Mouse (Mus musculus): ENCODE measurements around the gene Igsf9b. TPM values are rescaled to one million over a fixed set of nuclear protein-coding genes. Genes with fewer than 3 reads are reported as not detected.
A peak's percentile ranks its signal among the peaks of the same experiment; 100 is the strongest.

Igsf9b gene
- total and polyA plus RNA-seq, 3 experiments = 1.8 to 12.4 (median 5.2) TPM

DNA sequence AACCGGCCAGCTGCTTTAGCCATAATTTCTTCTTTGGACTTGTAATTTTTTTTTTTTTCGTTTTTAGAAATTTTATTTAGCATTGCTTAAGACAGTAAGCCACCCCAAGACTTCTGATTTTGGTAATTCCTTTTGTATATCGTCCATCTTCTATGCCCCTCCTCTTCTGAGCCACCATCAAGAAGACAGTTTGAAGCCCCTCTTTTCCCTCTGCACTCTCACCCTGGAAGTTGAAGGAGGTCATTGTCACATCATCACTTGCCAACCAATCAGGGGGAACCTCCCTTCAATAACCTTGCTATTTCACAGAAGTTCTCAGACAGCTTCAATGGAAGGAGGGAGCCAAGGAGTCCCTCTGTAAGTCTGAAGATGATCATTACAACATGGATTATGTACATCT, 97.5 kb downstream of the Igsf9b start, which contains the start of gene Spata19:
TSS of gene Spata19 (plus strand) at position 301 of the 400 bp plus-strand sequence.
- no peaks in the 10 kb centered on the region for H3K36me3 ChIP-seq (replicated peaks in 1 of 2; ENCODE audit: control insufficient read depth in 1 of 2, insufficient read depth in 1 of 2, low read length in 1 of 2)
- no peaks in the 10 kb centered on the region for H3K9me3 ChIP-seq (replicated peaks; ENCODE audit: low read length)
- DNase-seq (ENCODE audit: extremely low read depth) = no peak
- H3K9ac ChIP-seq (ENCODE audit: insufficient read depth, low read depth) = no peak within 1 kb of the TSS
- dilution Hi-C loops (cut with MboI; ENCODE audit: extremely low pct_ligation_motif_present, extremely low pct_unique_long_range_greater_than_20kb, low sequenced_read_pairs) = no loop called here
- peaks cover 0 to 7% of the 10 kb centered on the region in 2 experiments; a peak in 2 of 4 replicates for H3K4me1 ChIP-seq (ENCODE audit: control insufficient read depth in 1 of 2, insufficient read depth in 2 of 2)
- peak within 1 kb of the TSS in 1 of 3 experiments; percentile 10 for H3K4me3 ChIP-seq (replicated peaks in 1 of 3; ENCODE audit: low read depth in 2 of 3, low read length in 2 of 3, poor library complexity in 1 of 3)
- in situ Hi-C loops (cut with MboI; ENCODE audit: low pct_ligation_motif_present, low pct_unique_long_range_greater_than_20kb, low sequenced_read_pairs) = no loop called here
- H3K4me2 ChIP-seq (ENCODE audit: insufficient read depth, low read depth, poor library complexity, severe bottlenecking) = no peak within 1 kb of the TSS
- peaks cover 13% of the 10 kb centered on the region for H3K27me3 ChIP-seq (replicated peaks)
- peak within 1 kb of the TSS; percentile 6; the same call in 1 of the 2 replicates for H3K27ac ChIP-seq (ENCODE audit: insufficient read depth, low read depth)
- H3K79me2 ChIP-seq (replicated peaks; ENCODE audit: control insufficient read depth, extremely low read depth, insufficient read depth, poor library complexity, severe bottlenecking) = no peaks in the 10 kb centered on the region
- TF ChIP-seq CHD1 (IDR thresholded peaks at IDR 0.05; ENCODE audit: low read depth, low read length) = no peak
- TF ChIP-seq MXI1 (IDR thresholded peaks at IDR 0.05; ENCODE audit: low read depth, low read length) = no peak
- no peak for TF ChIP-seq ZKSCAN1 (IDR thresholded peaks at IDR 0.05; ENCODE audit: borderline replicate concordance, low read depth, low read length)
- no peak for TF ChIP-seq SMC3 (IDR thresholded peaks at IDR 0.05; ENCODE audit: low read depth, low read length)
- no peak for TF ChIP-seq ZNF384 (IDR thresholded peaks at IDR 0.05; ENCODE audit: low read depth, low read length)
- no peak for TF ChIP-seq TBP (conservative IDR thresholded peaks at IDR 0.05; ENCODE audit: low read depth, low read length)
- no peak for TF ChIP-seq RAD21 (IDR thresholded peaks at IDR 0.05; ENCODE audit: low read depth, low read length)
- no peak for TF ChIP-seq BHLHE40 (IDR thresholded peaks at IDR 0.05; ENCODE audit: low read depth, low read length)
- no peak for TF ChIP-seq MYC (IDR thresholded peaks at IDR 0.05; ENCODE audit: low read depth, low read length)
- no peak for TF ChIP-seq NRF1 (IDR thresholded peaks at IDR 0.05; ENCODE audit: low read depth, low read length)
- TF ChIP-seq NELFE (IDR thresholded peaks at IDR 0.05; ENCODE audit: low read depth, low read length) = no peak
- TF ChIP-seq MAFK (IDR thresholded peaks at IDR 0.05; ENCODE audit: insufficient replicate concordance, low read length) = no peak
- TF ChIP-seq TCF12 (IDR thresholded peaks at IDR 0.05; ENCODE audit: low read depth, low read length) = no peak
- TF ChIP-seq USF1 (IDR thresholded peaks at IDR 0.05; ENCODE audit: low read depth, low read length) = no peak

DNA sequence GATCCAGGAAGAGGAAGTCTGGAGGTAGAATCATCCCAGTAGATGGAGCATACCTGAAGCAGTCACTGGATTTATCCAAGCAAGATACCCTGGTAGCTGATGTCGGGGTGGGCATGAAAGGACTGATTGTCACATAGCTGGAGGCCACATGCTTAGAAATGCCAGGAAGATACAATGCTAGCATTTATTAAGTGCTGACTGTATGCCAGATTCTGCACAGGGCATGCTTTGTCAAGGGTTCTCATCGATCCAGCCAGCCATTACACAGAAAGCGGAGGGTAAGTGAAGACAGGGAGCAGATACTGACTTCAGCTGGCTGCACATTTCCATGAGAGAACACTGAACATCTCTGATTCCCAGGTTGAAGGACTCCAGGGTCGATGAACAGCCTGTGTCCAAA, 102.2 kb downstream of the Igsf9b start:
- DNase-seq (ENCODE audit: extremely low read depth) = no peak
- H3K27ac ChIP-seq (ENCODE audit: insufficient read depth, low read depth) = no peak overlapping the region
- H3K4me1 ChIP-seq (ENCODE audit: control insufficient read depth in 1 of 2, insufficient read depth in 2 of 2) = no peaks in the 10 kb centered on the region
- H3K36me3 ChIP-seq (replicated peaks in 1 of 2; ENCODE audit: control insufficient read depth in 1 of 2, insufficient read depth in 1 of 2, low read length in 1 of 2) = no peaks in the 10 kb centered on the region
- no peaks in the 10 kb centered on the region for H3K9me3 ChIP-seq (replicated peaks; ENCODE audit: low read length)
- dilution Hi-C loops (cut with MboI; ENCODE audit: extremely low pct_ligation_motif_present, extremely low pct_unique_long_range_greater_than_20kb, low sequenced_read_pairs) = no loop called here
- H3K9ac ChIP-seq (ENCODE audit: insufficient read depth, low read depth) = no peak overlapping the region
- no peak overlapping the region for H3K4me2 ChIP-seq (ENCODE audit: insufficient read depth, low read depth, poor library complexity, severe bottlenecking)
- TF ChIP-seq HCFC1 (IDR thresholded peaks at IDR 0.05; ENCODE audit: low read depth, low read length) = no peak
- peaks cover 28% of the 10 kb centered on the region for H3K27me3 ChIP-seq (replicated peaks)
- in situ Hi-C loops (cut with MboI; ENCODE audit: low pct_ligation_motif_present, low pct_unique_long_range_greater_than_20kb, low sequenced_read_pairs) = loop anchor here (25.0 kb wide), 2 partner anchors 786 to 861 kb away; no protein-coding TSS in a partner anchor
- H3K4me3 ChIP-seq (replicated peaks in 1 of 3; ENCODE audit: low read depth in 2 of 3, low read length in 2 of 3, poor library complexity in 1 of 3) = no peak overlapping the region
- no peaks in the 10 kb centered on the region for H3K79me2 ChIP-seq (replicated peaks; ENCODE audit: control insufficient read depth, extremely low read depth, insufficient read depth, poor library complexity, severe bottlenecking)

Other genes with a start within 250 kb of the Igsf9b start
- 0.13 and 0.17 TPM in 2 replicates for gene Jam3, start 143.8 kb upstream of the Igsf9b start, total RNA-seq (2012; rRNA removed)
- gene Jam3, start 143.8 kb upstream of the Igsf9b start, total RNA-seq (2014; rRNA removed) = 0.57 and 0.72 TPM in 2 replicates
- gene Jam3, start 143.8 kb upstream of the Igsf9b start, polyA plus RNA-seq (2012; ENCODE audit: insufficient read length, low read depth) = 1.7 and 2.0 TPM in 2 replicates
- gene Spata19, start 97.6 kb downstream of the Igsf9b start, total RNA-seq (2012; rRNA removed) = not detected in 2 replicates
- gene Spata19, start 97.6 kb downstream of the Igsf9b start, total RNA-seq (2014; rRNA removed) = not detected in 2 replicates
- gene Spata19, start 97.6 kb downstream of the Igsf9b start, polyA plus RNA-seq (2012; ENCODE audit: insufficient read length, low read depth) = not detected in 2 replicates

All from CH12.LX (cell line).